Mouse (Mus musculus): ENCODE data around the gene St8sia1.

GRCm38 (mm10) chr6:142979665-142980660 is 15.7 kb upstream of the St8sia1 start:
- TF ChIP-seq POLR2A (IDR thresholded peaks at IDR 0.05; ENCODE audit: insufficient read depth, low read depth, low read length): no peak
- no peak for TF ChIP-seq CTCF (IDR thresholded peaks at IDR 0.05; ENCODE audit: insufficient read depth, low read depth, low read length)

Data from olfactory bulb, adult 2 months (tissue).